Mouse (Mus musculus) bone marrow macrophage, adult 2 months (primary cell): Measurements from ENCODE around the gene Icam4.

Experiments
- CTCF ChIP-seq: IDR thresholded peaks from 2 replicates; pipeline ENCODE4 v1.5.1; 2012; ENCODE audit warnings: low read depth, mild to moderate bottlenecking, low read length, moderate library complexity
- POLR2A ChIP-seq: IDR thresholded peaks from 2 replicates; pipeline ENCODE4 v1.6.1; 2012; ENCODE audit warnings: mild to moderate bottlenecking, low read depth, low read length, borderline replicate concordance

- TF ChIP-seq CTCF (no peak), POLR2A (no peak)
These were observed 46.5 kb downstream of the Icam4 start for GRCm38 (mm10) chr9:21075625-21076024.
